Mouse (Mus musculus) C2C12 (cell line): ENCODE data around the gene Lmx1a. TPM values are rescaled to one million over a fixed set of nuclear protein-coding genes. Genes with fewer than 3 reads are reported as not detected.
A peak's percentile ranks its signal among the peaks of the same experiment; 100 is the strongest.

Experiments
- H3K27me3 ChIP-seq: one replicate; pipeline ENCODE4 v1.6.1; 2011; ENCODE audit not compliant: control insufficient read depth, insufficient read depth, insufficient read length
- H3K36me3 ChIP-seq: one replicate; pipeline ENCODE4 v1.6.1; 2011; ENCODE audit not compliant: control insufficient read depth, insufficient read depth
- H3K4me3 ChIP-seq: one replicate; pipeline ENCODE4 v1.5.1; 2011; ENCODE audit warnings: mild to moderate bottlenecking, control low read depth; ENCODE audit not compliant: poor library complexity, insufficient read depth, severe bottlenecking
- H3K79me2 ChIP-seq: one replicate; pipeline ENCODE4 v1.6.1; 2011; ENCODE audit not compliant: control insufficient read depth, insufficient read depth
- H3K79me3 ChIP-seq: one replicate; pipeline ENCODE4 v1.6.1; 2011; ENCODE audit warnings: low read depth, control low read depth
- H3ac ChIP-seq: one replicate; pipeline ENCODE3; 2011; ENCODE audit warnings: low read depth; ENCODE audit not compliant: control insufficient read depth, insufficient read length
- CEBPB ChIP-seq: IDR thresholded peaks from one replicate; pipeline ENCODE4 v1.6.1; 2011; ENCODE audit warnings: low read depth, mild to moderate bottlenecking, control low read depth, moderate library complexity
- CTCF ChIP-seq: IDR thresholded peaks from one replicate; pipeline ENCODE4 v1.5.1; 2011; ENCODE audit not compliant: control insufficient read depth, insufficient read depth, insufficient read length
- FOSL1 ChIP-seq: IDR thresholded peaks from one replicate; pipeline ENCODE4 v1.8.0; 2011; ENCODE audit warnings: mild to moderate bottlenecking, low read length; ENCODE audit not compliant: poor library complexity, insufficient read depth, severe bottlenecking
- MAX ChIP-seq: IDR thresholded peaks from one replicate; pipeline ENCODE4 v1.6.1; 2011; ENCODE audit warnings: mild to moderate bottlenecking, control low read depth
- MYOD1 ChIP-seq: IDR thresholded peaks from one replicate; pipeline ENCODE4 v1.6.1; 2011; ENCODE audit warnings: low read depth; ENCODE audit not compliant: control insufficient read depth, insufficient read length
- MYOG ChIP-seq: IDR thresholded peaks from one replicate; pipeline ENCODE4 v1.6.1; 2011; ENCODE audit not compliant: control insufficient read depth, insufficient read length; ENCODE audit errors: extremely low read depth
- USF1 ChIP-seq: IDR thresholded peaks from one replicate; pipeline ENCODE4 v1.6.1; 2011; ENCODE audit warnings: low read depth, mild to moderate bottlenecking, control low read depth, moderate library complexity
- polyA plus RNA-seq: library from polyadenylated mRNA; unstranded; fragments of >200 nt; fragmentation: generic; extraction: Trizol; gene quantifications from one replicate; pipeline ENCODE4 v1.2.1, GENCODE M21; 2012; ENCODE audit warnings: missing spikeins

The Lmx1a gene
- polyA plus RNA-seq, 1 experiment = 0.04 TPM

DNA sequence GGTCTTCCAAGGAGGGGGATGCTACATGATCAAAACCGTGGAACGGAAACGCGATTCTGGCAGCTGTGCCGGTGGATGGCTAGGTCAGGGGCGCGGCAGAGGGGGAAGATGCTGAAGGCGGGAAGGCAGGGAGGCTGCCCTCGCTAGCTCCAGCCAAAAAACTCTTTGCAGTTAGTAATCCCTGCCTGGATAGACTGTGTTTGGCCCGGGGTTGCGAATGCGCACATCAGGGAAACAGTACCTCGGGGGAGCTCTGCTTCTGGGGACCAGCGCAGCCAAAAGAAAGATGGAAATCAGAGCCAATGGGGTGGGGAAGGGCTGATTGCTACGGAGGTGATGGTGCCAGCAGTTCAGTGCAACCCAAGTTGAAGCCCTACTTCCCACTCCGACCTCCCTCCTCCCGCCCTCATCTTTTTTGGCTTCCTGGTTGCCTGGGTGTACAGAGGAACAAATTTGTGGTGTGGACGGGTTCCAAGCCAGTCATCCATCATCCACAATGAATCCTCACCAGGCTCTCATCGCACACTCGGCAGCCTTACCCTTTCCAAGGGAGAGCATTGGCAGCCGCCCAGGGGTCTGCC lies 28.4 kb upstream of the Lmx1a start:
- Histone ChIP-seq H3K4me3 (no peak overlapping the region), H3K79me2 (no peaks in the 10 kb centered on the region), H3ac (no peak overlapping the region), H3K27me3 (peaks cover 24% of the 10 kb centered on the region), H3K79me3 (no peaks in the 10 kb centered on the region), H3K36me3 (no peaks in the 10 kb centered on the region)
- TF ChIP-seq USF1 (no peak), MYOG (no peak), MAX (no peak), FOSL1 (no peak), CTCF (no peak), CEBPB (no peak)

DNA sequence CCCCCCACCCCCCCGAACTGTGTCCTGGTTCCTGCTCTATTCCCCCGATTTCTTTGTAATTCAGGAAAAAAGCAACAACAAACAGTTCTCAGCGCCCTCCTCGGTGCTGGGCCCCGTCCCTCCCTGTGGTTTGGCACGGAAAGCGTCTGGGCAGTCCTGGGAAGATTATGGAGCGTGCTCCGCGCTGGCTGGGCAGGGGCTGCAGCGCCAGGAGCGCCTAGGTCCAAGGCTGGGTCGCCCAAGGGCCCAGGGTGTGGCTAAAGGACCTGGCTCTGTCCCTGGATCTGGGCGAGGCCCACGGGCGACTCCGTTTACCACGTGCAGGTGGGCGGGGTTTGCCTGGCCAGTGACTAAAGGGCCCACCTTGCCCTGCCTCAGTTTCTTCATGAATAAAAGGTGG lies 27.9 kb upstream of the Lmx1a start:
- no peak overlapping the region for H3K4me3 ChIP-seq
- TF ChIP-seq CTCF = no peak
- TF ChIP-seq CEBPB = no peak
- no peak for TF ChIP-seq FOSL1
- no peak for TF ChIP-seq MYOD1
- TF ChIP-seq MYOG = no peak
- no peak for TF ChIP-seq USF1
- no peak for TF ChIP-seq MAX
- no peaks in the 10 kb centered on the region for H3K36me3 ChIP-seq
- no peak overlapping the region for H3ac ChIP-seq
- peaks cover 24% of the 10 kb centered on the region for H3K27me3 ChIP-seq
- no peaks in the 10 kb centered on the region for H3K79me2 ChIP-seq
- no peaks in the 10 kb centered on the region for H3K79me3 ChIP-seq

DNA sequence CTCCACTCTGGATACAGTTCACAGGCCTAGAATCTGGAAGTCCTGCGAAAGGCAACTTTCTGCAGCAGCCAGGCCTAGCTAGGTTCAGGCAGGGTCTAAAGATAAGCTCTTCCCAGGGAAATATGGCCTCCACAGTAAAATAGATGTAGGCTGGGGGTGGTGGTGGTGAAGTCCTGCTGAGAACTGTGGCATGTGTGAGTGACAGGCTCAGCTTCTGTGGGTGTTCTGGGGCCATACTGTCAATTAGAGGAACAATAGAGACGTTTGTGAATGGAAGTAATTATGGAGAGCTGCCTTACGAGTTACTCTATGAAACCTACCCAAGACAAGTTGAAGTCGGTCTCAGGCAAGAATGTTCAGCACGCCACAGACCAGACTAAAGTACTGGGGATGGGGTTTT lies 25.9 kb upstream of the Lmx1a start:
- H3ac ChIP-seq = no peak overlapping the region
- H3K79me3 ChIP-seq = no peaks in the 10 kb centered on the region
- TF ChIP-seq MAX = no peak
- no peak for TF ChIP-seq MYOG
- no peak for TF ChIP-seq FOSL1
- TF ChIP-seq CEBPB = no peak
- no peak for TF ChIP-seq MYOD1
- no peak for TF ChIP-seq USF1
- no peak for TF ChIP-seq CTCF
- no peaks in the 10 kb centered on the region for H3K36me3 ChIP-seq
- no peaks in the 10 kb centered on the region for H3K79me2 ChIP-seq
- no peak overlapping the region for H3K4me3 ChIP-seq
- peaks cover 16% of the 10 kb centered on the region for H3K27me3 ChIP-seq

DNA sequence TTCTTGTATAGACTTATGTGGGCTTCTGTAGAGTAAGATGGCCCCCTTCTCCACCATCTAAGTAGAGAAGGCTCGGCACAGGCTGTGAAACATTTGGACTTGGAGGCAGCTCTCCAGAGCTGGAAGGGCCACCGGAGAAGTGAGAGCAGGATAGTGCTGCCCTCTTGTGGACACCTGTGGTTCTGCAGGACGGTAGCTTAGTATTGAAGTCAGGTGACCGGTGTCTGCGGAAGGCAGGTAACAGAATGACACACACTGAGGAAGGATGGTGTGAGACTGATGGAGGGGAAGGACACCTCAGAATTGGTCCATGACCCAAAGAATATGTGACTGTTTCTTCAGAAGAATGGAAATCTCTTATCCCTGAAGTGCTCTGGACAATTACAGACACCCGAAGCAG lies 19.2 kb upstream of the Lmx1a start:
- Histone ChIP-seq H3K27me3 (peaks cover 25% of the 10 kb centered on the region), H3K36me3 (no peaks in the 10 kb centered on the region), H3K4me3 (no peak overlapping the region), H3ac (no peak overlapping the region), H3K79me3 (no peaks in the 10 kb centered on the region), H3K79me2 (no peaks in the 10 kb centered on the region)
- TF ChIP-seq MYOD1 (no peak), MYOG (no peak), USF1 (peak; percentile 35), MAX (no peak), CTCF (peak; percentile 30), CEBPB (no peak), FOSL1 (no peak)

DNA sequence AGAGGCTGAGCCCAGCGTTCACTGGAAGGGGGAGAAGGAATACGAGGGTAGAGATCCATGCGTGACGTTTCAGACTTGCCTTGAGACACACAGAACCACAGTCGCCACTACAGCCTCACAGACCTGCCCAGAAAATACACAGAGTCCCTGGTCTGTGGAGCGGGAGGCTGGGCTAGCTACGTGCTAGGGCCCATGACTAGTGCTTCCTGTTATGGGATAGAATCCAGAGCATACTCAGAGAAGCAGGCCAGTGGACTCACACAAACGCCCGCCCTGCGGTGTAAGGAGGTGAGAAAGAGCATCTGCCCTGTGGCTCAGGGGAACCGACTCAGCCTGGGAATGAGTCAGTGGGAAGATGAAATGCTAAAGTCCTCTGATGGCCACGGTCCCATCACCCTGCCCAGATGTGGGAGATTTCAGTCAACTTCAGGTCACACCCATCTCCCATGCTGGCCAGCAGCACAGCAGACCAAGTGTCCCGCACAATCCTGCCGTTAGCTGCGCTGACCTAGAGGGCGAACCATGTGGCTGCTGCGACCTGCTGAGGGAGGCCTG lies 16.5 kb upstream of the Lmx1a start:
- H3ac ChIP-seq = no peak overlapping the region
- TF ChIP-seq FOSL1 = no peak
- TF ChIP-seq MYOD1 = no peak
- no peak for TF ChIP-seq CTCF
- no peak for TF ChIP-seq USF1
- no peak for TF ChIP-seq CEBPB
- TF ChIP-seq MAX = no peak
- TF ChIP-seq MYOG = no peak
- no peak overlapping the region for H3K4me3 ChIP-seq
- no peaks in the 10 kb centered on the region for H3K79me2 ChIP-seq
- H3K79me3 ChIP-seq = no peaks in the 10 kb centered on the region
- no peaks in the 10 kb centered on the region for H3K36me3 ChIP-seq
- H3K27me3 ChIP-seq = peaks cover 27% of the 10 kb centered on the region

- Histone ChIP-seq H3ac (no peak overlapping the region), H3K79me2 (no peaks in the 10 kb centered on the region), H3K36me3 (no peaks in the 10 kb centered on the region), H3K4me3 (no peak overlapping the region), H3K27me3 (peaks cover 7% of the 10 kb centered on the region), H3K79me3 (no peaks in the 10 kb centered on the region)
- no peak for TF ChIP-seq MYOD1
- TF ChIP-seq USF1 = no peak
- no peak for TF ChIP-seq CEBPB
- TF ChIP-seq FOSL1 = no peak
- no peak for TF ChIP-seq MAX
- no peak for TF ChIP-seq MYOG
- TF ChIP-seq CTCF = no peak
These were observed 10.0 kb upstream of the Lmx1a start for GRCm38 (mm10) chr1:167679061-167679460.
